Mouse (Mus musculus): ENCODE data around the gene Fam71e2. TPM values are rescaled to one million over a fixed set of nuclear protein-coding genes. Genes with fewer than 3 reads are reported as not detected.

The Fam71e2 gene
- polyA plus RNA-seq, 1 experiment, result not detected

GRCm38 (mm10) chr7:4782130-4782529 lies 11.0 kb upstream of the Fam71e2 start:
- Histone ChIP-seq H3K4me3 (replicated peaks; ENCODE audit: extremely low read depth, low read depth, low read length) (no peak overlapping the region), H3K4me1 (ENCODE audit: control insufficient read depth, insufficient read depth, low read length) (no peaks in the 10 kb centered on the region)
- TF ChIP-seq POLR2A (IDR thresholded peaks at IDR 0.05; ENCODE audit: borderline replicate concordance, extremely low read depth, low read depth, low read length) (no peak), CTCF (IDR thresholded peaks at IDR 0.05; ENCODE audit: insufficient read depth, low read length) (no peak)
- 39% methylated on average over 3 of the region's 3 CpGs for WGBS
- no peak for DNase-seq

- TF ChIP-seq POLR2A (IDR thresholded peaks at IDR 0.05; ENCODE audit: borderline replicate concordance, extremely low read depth, low read depth, low read length) (no peak), CTCF (IDR thresholded peaks at IDR 0.05; ENCODE audit: insufficient read depth, low read length) (no peak)
- Histone ChIP-seq H3K4me1 (ENCODE audit: control insufficient read depth, insufficient read depth, low read length) (no peaks in the 10 kb centered on the region), H3K4me3 (replicated peaks; ENCODE audit: extremely low read depth, low read depth, low read length) (no peak overlapping the region)
- WGBS, result 24% methylated on average over 5 of the region's 5 CpGs
- DNase-seq, result no peak
Observed at GRCm38 (mm10) chr7:4779921-4780320, 8.8 kb upstream of the Fam71e2 start.

GRCm38 (mm10) chr7:4777851-4778637 lies 6.9 kb upstream of the Fam71e2 start:
- Histone ChIP-seq H3K4me3 (replicated peaks; ENCODE audit: extremely low read depth, low read depth, low read length) (no peak overlapping the region), H3K4me1 (ENCODE audit: control insufficient read depth, insufficient read depth, low read length) (no peaks in the 10 kb centered on the region)
- no peak for TF ChIP-seq CTCF (IDR thresholded peaks at IDR 0.05; ENCODE audit: insufficient read depth, low read length)
- TF ChIP-seq POLR2A (IDR thresholded peaks at IDR 0.05; ENCODE audit: borderline replicate concordance, extremely low read depth, low read depth, low read length), result no peak
- 13% methylated on average over 14 of the region's 20 CpGs for WGBS
- DNase-seq, result no peak

DNA sequence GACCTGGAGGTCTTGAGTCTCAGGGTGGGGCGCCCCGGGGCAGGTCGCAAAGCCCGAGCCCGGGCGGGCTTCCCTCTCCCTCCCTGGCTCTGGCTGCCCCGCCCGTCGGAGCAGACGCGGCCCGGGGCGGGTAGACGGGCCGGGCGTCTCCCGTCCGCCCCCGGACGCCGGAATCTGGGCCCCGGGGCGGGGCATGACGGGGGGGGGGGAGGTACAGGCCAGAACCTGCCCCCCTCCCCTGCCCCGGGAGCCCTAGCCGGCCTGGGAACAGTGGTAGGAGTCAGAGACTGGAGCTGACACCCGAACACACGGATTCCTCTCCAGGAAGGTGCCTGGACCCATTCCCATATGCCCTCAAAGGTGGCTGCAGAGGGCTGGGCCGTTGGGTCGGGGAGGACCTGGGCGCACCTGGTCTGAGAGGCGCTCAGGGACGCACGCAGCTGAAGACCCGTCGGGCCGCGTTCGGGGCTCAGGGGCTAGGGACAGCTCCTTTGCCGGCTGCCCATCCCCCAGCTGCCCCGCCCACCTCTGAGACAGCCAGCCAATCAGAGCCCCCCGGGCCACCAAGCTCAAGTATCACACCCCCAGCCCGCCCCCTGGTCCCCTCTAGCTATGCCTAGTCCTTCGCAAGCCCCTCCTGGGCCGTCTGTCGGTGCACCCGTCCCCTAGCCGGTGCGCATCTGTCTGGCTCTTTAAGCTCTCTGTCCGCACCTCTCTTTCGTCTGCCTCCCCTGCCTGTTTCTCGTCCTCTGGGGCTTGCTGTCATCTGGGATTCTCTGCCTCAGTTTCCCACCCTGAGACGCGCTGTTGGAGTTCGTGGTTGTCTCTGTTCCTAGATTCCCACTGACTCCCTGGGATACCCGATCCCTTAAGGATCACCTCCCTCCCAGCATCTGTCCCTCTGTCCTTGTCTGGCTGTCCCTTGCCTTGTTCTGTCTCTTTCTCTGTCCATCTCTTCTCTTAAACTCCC lies 6.0 kb upstream of the Fam71e2 start:
- WGBS, result 2% methylated on average over 47 of the region's 56 CpGs
- DNase-seq, result peak; percentile 50
- peak overlapping the region; percentile 53 for H3K4me3 ChIP-seq (replicated peaks; ENCODE audit: extremely low read depth, low read depth, low read length)
- no peaks in the 10 kb centered on the region for H3K4me1 ChIP-seq (ENCODE audit: control insufficient read depth, insufficient read depth, low read length)
- no peak for TF ChIP-seq POLR2A (IDR thresholded peaks at IDR 0.05; ENCODE audit: borderline replicate concordance, extremely low read depth, low read depth, low read length)
- TF ChIP-seq CTCF (IDR thresholded peaks at IDR 0.05; ENCODE audit: insufficient read depth, low read length), result no peak

- no peak for TF ChIP-seq CTCF (IDR thresholded peaks at IDR 0.05; ENCODE audit: insufficient read depth, low read length)
- no peak overlapping the region for H3K4me3 ChIP-seq (replicated peaks; ENCODE audit: extremely low read depth, low read depth, low read length)
- no peaks in the 10 kb centered on the region for H3K4me1 ChIP-seq (ENCODE audit: control insufficient read depth, insufficient read depth, low read length)
- DNase-seq, result no peak
- 52% methylated on average over 10 of the region's 10 CpGs for WGBS
Observed at GRCm38 (mm10) chr7:4776131-4776530, 5.0 kb upstream of the Fam71e2 start.

- 21% methylated on average over 4 of the region's 4 CpGs for WGBS
- DNase-seq, result no peak
- TF ChIP-seq POLR2A (IDR thresholded peaks at IDR 0.05; ENCODE audit: borderline replicate concordance, extremely low read depth, low read depth, low read length), result no peak
- no peak for TF ChIP-seq CTCF (IDR thresholded peaks at IDR 0.05; ENCODE audit: insufficient read depth, low read length)
- no peaks in the 10 kb centered on the region for H3K4me1 ChIP-seq (ENCODE audit: control insufficient read depth, insufficient read depth, low read length)
- H3K4me3 ChIP-seq (replicated peaks; ENCODE audit: extremely low read depth, low read depth, low read length), result peak overlapping the region; percentile 38
Observed at GRCm38 (mm10) chr7:4764946-4765710, 6.0 kb downstream of the Fam71e2 start.

GRCm38 (mm10) chr7:4759670-4760069 lies 11.4 kb downstream of the Fam71e2 start:
- 39% methylated on average over 1 of the region's 1 CpGs for WGBS
- no peak for DNase-seq
- no peaks in the 10 kb centered on the region for H3K4me1 ChIP-seq (ENCODE audit: control insufficient read depth, insufficient read depth, low read length)
- TF ChIP-seq CTCF (IDR thresholded peaks at IDR 0.05; ENCODE audit: insufficient read depth, low read length) (no peak), POLR2A (IDR thresholded peaks at IDR 0.05; ENCODE audit: borderline replicate concordance, extremely low read depth, low read depth, low read length) (no peak)
- no peak overlapping the region for H3K4me3 ChIP-seq (replicated peaks; ENCODE audit: extremely low read depth, low read depth, low read length)

DNA sequence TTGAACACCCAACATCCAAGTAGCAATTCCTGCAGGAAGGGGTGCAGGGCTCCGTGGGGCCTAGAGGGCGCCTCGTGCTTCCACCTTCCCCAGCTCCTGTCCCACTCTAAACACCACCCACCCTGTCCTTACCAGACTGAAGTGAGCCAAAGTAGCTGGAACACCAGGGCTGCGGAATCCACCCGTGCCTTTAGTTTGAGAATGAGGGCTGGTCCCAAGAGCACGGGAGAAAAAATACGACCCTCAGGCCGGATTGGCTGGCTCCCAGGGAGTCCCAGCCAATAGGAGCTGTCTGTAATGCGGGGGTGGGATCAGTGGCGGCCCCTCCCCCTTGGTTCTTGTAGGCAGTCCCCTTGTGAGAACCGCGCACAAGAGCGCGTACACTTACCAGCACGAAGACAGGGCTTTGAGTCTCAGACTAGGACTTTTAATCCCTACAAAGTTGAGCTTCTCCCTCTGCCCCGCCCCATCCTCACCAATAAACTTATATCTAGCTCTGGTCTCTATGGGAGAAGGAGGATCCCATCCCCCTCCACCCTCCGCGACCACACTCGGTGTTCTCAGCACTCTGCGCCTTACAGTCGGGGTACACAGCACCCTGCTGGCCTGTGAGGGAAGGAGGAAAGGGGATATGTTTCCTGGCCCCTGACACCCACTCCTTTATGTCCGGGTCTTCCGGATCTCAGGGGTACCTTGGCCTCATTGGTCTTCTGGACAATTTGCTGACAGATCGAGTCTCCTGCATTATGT lies 18.1 kb downstream of the Fam71e2 start, which contains the start of gene Cox6b2:
Cox6b2 (minus strand) TSS at position 274 of the 750 bp plus-strand sequence.
- peak; percentile 63 for DNase-seq
- peak within 1 kb of the TSS; percentile 54 for H3K4me3 ChIP-seq (replicated peaks; ENCODE audit: extremely low read depth, low read depth, low read length)
- TF ChIP-seq CTCF (IDR thresholded peaks at IDR 0.05; ENCODE audit: insufficient read depth, low read length), result no peak
- TF ChIP-seq POLR2A (IDR thresholded peaks at IDR 0.05; ENCODE audit: borderline replicate concordance, extremely low read depth, low read depth, low read length), result no peak
- 5% methylated on average over 24 of the region's 24 CpGs for WGBS
- peaks cover 4% of the 10 kb centered on the region; the same call in 1 of the 2 replicates for H3K4me1 ChIP-seq (ENCODE audit: control insufficient read depth, insufficient read depth, low read length)

Measured in lung, adult 2 months (tissue).